Mouse (Mus musculus): ENCODE measurements around the gene Kcnk7. TPM values are rescaled to one million over a fixed set of nuclear protein-coding genes. Genes with fewer than 3 reads are reported as not detected.
A peak's percentile ranks its signal among the peaks of the same experiment; 100 is the strongest.

The Kcnk7 gene
- polyA plus RNA-seq, 1 experiment, result not detected

DNA sequence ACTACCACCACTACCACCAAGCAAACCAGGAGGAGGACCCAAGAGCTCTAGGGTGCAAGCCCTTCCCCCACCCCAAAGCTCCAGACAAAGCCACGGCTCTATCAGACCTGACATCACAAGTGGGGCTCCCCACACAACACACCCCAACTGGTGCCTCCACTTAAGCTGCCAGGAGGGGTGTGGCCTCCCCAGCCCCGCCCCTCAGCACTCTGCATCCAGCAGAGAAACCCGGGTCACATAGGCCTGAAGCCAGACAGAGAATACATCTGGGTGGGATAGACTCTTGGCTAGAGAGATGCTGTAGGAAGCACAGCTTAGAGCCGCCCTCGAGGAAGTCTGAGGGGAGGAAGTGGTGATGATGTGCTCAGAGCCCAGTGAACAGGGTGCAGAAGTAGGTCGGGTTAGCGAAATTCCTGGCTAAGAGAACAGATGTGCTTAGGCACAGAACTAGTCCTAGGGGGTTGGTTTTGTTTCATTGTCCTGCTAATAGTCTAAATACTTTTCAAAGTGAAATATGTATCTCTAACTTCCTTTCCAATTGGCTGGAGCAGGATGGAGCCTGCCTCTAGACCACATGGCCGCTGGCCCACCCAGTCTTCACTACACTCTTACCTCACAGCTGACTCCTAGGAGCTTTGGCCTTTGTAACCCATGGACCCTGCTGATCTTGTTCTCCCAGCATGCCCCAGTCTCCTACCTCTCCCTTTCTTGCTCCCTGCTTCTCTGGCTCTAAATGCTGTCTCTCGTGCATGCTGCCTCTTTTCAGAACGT is 819 bp downstream of the Kcnk7 start:
- no peak for TF ChIP-seq POLR2A (IDR thresholded peaks at IDR 0.05; ENCODE audit: low read depth, low read length)
- peaks cover 3% of the 10 kb centered on the region; the same call in 1 of the 2 replicates for H3K4me1 ChIP-seq (ENCODE audit: control insufficient read depth, insufficient read depth, low read length)
- peak overlapping the region; percentile 62 for H3K27ac ChIP-seq (ENCODE audit: insufficient read depth, low read length)
- no peak overlapping the region for H3K4me3 ChIP-seq (ENCODE audit: insufficient read depth, low read length)

DNA sequence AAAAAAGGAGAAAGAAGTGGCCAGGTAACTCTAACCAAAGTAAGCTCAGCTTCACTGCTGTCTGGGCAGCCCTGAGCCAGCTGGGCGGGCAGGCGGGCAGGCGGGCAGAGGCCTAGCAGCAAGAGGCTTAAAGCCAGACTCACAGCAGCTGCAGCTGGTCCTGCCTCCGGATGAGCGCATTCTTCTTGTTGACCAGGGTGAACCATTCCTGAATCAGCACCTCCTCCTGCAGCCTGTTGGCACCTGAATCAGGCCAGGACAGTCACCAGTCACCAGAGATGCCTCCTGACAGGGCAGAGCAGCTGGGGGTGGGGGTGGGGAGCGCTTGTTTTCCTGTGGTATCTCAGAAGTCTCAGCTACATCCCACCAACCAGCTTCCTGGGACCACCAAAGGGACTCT is 5.9 kb downstream of the Kcnk7 start:
- H3K4me3 ChIP-seq (ENCODE audit: insufficient read depth, low read length), result no peak overlapping the region
- peaks cover 11% of the 10 kb centered on the region; the same call in 1 of the 2 replicates for H3K4me1 ChIP-seq (ENCODE audit: control insufficient read depth, insufficient read depth, low read length)
- no peak overlapping the region for H3K27ac ChIP-seq (ENCODE audit: insufficient read depth, low read length)
- TF ChIP-seq POLR2A (IDR thresholded peaks at IDR 0.05; ENCODE audit: low read depth, low read length) (no peak), CTCF (IDR thresholded peaks at IDR 0.05; ENCODE audit: borderline replicate concordance, insufficient read depth, low read length) (no peak)

DNA sequence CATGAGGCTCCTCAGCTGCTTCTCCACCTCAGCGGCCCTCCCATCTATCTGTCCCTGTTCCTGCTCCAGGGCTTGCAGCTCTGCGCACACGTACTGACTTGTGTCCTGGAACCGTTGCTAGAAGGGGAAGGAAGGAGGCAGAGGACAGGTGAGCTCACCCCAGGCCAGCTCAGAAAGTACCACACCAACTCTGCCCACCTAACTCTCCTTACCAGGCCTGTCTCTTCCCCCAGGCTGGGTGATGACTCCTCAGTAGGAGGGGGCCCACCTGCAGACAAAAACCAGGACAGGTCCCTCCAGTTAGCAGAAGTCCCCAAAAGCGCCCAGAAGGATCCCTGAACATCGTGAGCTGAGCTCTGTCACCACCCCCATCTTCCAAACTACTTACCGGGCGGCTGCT is 6.4 kb downstream of the Kcnk7 start:
- TF ChIP-seq POLR2A (IDR thresholded peaks at IDR 0.05; ENCODE audit: low read depth, low read length), result no peak
- no peak overlapping the region for H3K4me3 ChIP-seq (ENCODE audit: insufficient read depth, low read length)
- H3K27ac ChIP-seq (ENCODE audit: insufficient read depth, low read length), result no peak overlapping the region
- H3K4me1 ChIP-seq (ENCODE audit: control insufficient read depth, insufficient read depth, low read length), result 0 out of 2 replicates have a peak, but pooled peaks cover 8% of the 10 kb centered on the region

DNA sequence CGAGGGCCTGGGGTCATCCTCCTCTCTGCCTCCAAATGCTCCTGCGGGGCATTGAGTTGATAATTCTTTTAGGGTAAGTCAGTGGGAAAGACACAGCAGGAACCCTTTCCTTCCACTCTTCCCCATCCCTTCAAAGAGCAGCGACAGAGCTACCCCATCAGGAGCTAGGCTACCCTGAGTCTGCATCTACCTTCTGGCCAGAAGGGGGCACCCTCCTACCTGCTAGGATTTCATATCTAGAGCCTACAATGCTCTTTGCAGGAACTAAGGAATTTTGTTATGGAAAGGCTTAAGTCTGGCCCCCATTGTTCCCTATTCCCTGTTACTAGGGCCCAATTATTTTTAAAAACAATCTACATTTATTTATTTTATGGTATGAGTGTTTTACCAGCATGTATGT is 7.1 kb downstream of the Kcnk7 start:
- Histone ChIP-seq H3K4me3 (ENCODE audit: insufficient read depth, low read length) (no peak overlapping the region), H3K27ac (ENCODE audit: insufficient read depth, low read length) (no peak overlapping the region), H3K4me1 (ENCODE audit: control insufficient read depth, insufficient read depth, low read length) (0 out of 2 replicates have a peak, but pooled peaks cover 8% of the 10 kb centered on the region)
- TF ChIP-seq CTCF (IDR thresholded peaks at IDR 0.05; ENCODE audit: borderline replicate concordance, insufficient read depth, low read length) (peak; percentile 47; the same call in 1 of the 2 replicates), POLR2A (IDR thresholded peaks at IDR 0.05; ENCODE audit: low read depth, low read length) (no peak)

DNA sequence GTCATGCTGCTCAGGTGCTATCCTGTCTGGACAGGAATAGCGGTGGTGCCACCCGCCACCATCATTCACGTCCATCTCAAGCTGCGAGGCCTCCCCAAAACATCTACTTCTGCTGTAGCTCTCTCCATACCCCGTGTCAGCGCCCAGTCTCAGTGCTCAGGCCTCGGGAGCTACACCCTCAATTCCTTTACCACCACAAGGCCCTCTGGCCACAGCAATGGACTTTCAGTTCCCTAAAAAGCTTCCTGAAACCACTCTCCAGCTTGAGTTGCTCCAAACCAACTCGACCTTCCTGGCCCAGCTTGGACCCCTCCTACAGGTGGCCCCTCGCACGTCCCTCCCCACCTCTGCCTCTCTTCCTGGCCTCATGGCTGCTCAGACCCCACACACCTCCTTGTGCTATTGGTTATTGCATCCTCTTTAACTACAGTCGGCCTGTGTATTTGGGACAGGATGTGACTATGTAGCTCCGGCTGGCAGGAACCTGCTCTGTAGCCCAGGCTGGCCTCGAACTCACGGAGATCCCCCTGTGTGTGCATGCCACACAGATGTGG is 7.8 kb downstream of the Kcnk7 start:
- no peak overlapping the region for H3K4me3 ChIP-seq (ENCODE audit: insufficient read depth, low read length)
- H3K27ac ChIP-seq (ENCODE audit: insufficient read depth, low read length), result no peak overlapping the region
- TF ChIP-seq CTCF (IDR thresholded peaks at IDR 0.05; ENCODE audit: borderline replicate concordance, insufficient read depth, low read length) (no peak), POLR2A (IDR thresholded peaks at IDR 0.05; ENCODE audit: low read depth, low read length) (no peak)
- peaks cover 11% of the 10 kb centered on the region; the same call in 1 of the 2 replicates for H3K4me1 ChIP-seq (ENCODE audit: control insufficient read depth, insufficient read depth, low read length)

DNA sequence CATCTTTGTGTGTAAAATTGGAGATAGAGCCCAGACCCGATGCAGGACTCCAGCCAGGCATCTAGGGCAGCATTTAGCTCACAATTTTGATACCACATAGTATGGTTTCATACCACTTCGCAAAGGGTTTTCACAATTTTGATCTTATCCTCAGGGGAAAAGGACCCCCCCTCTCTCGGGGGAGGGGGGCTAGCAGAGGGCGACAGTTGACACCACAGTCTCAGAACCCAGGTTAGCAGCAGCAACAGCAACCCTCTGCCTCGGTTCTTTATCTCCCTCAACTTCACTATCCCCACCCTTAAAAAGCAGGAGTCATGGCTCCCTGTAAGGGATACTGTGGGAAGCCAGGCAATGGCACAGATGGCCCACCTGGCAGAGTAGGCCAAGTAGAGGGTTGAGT is 9.1 kb downstream of the Kcnk7 start:
- TF ChIP-seq CTCF (IDR thresholded peaks at IDR 0.05; ENCODE audit: borderline replicate concordance, insufficient read depth, low read length), result no peak
- TF ChIP-seq POLR2A (IDR thresholded peaks at IDR 0.05; ENCODE audit: low read depth, low read length), result no peak
- Histone ChIP-seq H3K4me1 (ENCODE audit: control insufficient read depth, insufficient read depth, low read length) (peaks cover 14% of the 10 kb centered on the region; the same call in 1 of the 2 replicates), H3K4me3 (ENCODE audit: insufficient read depth, low read length) (no peak overlapping the region), H3K27ac (ENCODE audit: insufficient read depth, low read length) (0 out of 2 replicates have a peak overlapping the region, but pooled peaks have one; percentile 1)

DNA sequence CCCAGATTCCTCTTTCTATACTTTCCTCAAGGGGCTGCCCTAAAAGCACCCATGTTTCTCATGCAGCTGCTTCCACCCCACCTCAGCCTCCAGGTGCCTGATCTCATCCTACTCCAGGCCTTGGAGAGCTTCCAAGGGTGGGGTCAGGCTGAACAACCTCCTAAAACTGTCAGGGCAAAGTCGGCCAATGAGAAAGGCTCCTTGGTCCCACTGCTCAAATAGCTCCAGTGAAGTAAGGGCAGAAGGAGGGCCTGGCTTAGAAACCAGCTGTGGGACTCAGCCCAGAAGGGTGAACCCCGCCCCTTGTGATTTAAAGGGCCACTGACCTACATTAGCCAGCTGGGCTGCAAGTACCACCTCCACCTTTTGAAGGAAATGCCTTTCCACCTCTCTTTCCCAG is 9.6 kb downstream of the Kcnk7 start:
- Histone ChIP-seq H3K4me1 (ENCODE audit: control insufficient read depth, insufficient read depth, low read length) (peaks cover 14% of the 10 kb centered on the region; the same call in 1 of the 2 replicates), H3K27ac (ENCODE audit: insufficient read depth, low read length) (0 out of 2 replicates have a peak overlapping the region, but pooled peaks have one; percentile 1)
- no peak for TF ChIP-seq CTCF (IDR thresholded peaks at IDR 0.05; ENCODE audit: borderline replicate concordance, insufficient read depth, low read length)
- no peak for TF ChIP-seq POLR2A (IDR thresholded peaks at IDR 0.05; ENCODE audit: low read depth, low read length)

DNA sequence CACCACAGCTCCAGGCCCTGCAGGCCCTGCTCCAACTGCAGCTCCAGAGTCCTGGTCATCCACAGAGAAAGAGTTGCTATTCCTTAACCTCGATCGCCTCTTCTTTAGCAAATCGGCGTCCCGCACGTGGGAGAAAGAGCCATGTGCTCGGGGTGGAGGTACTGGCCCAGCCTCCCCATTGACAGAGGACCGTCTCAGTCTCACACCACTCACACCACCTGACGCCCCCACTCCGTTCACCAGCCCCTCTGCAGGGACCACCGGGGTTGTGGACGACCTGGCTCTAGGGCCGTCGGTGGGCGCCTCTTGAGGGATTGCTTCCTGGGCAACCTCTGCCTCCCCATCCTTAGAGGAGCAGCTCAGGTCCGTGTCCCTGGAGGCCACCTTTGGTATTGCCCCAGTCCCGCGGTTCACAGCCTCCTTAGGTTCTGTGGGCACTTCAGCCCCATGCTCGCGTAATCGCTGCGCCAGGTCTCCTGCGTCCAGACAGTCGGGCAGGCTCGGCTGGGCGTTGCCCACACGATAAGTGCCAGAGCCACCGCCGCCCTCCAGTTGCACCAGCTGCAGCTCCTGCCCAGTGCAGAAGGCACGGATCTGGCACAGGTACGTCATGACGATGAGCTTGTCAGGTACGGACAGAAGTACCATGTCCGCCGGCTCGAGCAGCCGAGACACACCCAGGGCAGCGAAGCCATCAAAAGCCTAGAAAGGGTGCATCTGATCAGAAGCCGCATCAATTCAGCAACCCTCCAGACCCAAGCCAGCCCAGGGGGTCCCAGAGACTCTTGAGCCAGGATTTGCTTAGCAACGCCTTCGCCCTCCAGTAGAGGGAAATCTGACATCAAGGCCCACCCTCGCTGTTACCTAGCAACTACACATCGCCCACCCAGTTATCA is 11.9 kb downstream of the Kcnk7 start:
- TF ChIP-seq POLR2A (IDR thresholded peaks at IDR 0.05; ENCODE audit: low read depth, low read length) (no peak), CTCF (IDR thresholded peaks at IDR 0.05; ENCODE audit: borderline replicate concordance, insufficient read depth, low read length) (0 out of 2 replicates have a peak, but pooled peaks have one; percentile 0)
- Histone ChIP-seq H3K4me1 (ENCODE audit: control insufficient read depth, insufficient read depth, low read length) (peaks cover 14% of the 10 kb centered on the region; the same call in 1 of the 2 replicates), H3K27ac (ENCODE audit: insufficient read depth, low read length) (no peak overlapping the region), H3K4me3 (ENCODE audit: insufficient read depth, low read length) (no peak overlapping the region)

More for the DNA sequence above, 9.6 kb downstream of the Kcnk7 start:
- no peak overlapping the region for H3K4me3 ChIP-seq (ENCODE audit: insufficient read depth, low read length)

DNA sequence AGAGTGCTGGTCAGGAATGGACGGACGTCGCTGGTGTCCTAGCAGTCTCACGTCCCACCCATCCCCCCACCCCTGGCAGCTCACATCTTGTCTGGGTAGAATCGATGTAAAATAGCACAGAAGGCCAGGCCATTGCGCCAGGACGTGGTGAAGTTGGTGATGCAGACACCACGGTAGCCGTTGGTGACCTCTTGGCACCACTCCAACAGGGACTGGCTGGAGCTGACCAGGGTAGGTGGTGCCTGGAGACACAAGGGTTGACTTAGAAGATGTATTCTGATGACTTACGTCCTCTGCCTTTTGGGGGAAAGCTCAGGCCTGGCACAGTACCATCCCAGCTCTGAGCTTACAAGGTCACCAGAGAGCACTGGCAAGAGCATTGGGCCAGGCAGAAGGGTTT is 12.8 kb downstream of the Kcnk7 start:
- no peak for TF ChIP-seq POLR2A (IDR thresholded peaks at IDR 0.05; ENCODE audit: low read depth, low read length)
- TF ChIP-seq CTCF (IDR thresholded peaks at IDR 0.05; ENCODE audit: borderline replicate concordance, insufficient read depth, low read length), result no peak
- Histone ChIP-seq H3K4me3 (ENCODE audit: insufficient read depth, low read length) (no peak overlapping the region), H3K4me1 (ENCODE audit: control insufficient read depth, insufficient read depth, low read length) (peaks cover 14% of the 10 kb centered on the region; the same call in 1 of the 2 replicates), H3K27ac (ENCODE audit: insufficient read depth, low read length) (no peak overlapping the region)

All from embryonic fibroblast, embryonic 13.5 days (primary cell).